Comparison of ENCODE assay signal across 18 mouse cellular contexts in the genomic region with DNA sequence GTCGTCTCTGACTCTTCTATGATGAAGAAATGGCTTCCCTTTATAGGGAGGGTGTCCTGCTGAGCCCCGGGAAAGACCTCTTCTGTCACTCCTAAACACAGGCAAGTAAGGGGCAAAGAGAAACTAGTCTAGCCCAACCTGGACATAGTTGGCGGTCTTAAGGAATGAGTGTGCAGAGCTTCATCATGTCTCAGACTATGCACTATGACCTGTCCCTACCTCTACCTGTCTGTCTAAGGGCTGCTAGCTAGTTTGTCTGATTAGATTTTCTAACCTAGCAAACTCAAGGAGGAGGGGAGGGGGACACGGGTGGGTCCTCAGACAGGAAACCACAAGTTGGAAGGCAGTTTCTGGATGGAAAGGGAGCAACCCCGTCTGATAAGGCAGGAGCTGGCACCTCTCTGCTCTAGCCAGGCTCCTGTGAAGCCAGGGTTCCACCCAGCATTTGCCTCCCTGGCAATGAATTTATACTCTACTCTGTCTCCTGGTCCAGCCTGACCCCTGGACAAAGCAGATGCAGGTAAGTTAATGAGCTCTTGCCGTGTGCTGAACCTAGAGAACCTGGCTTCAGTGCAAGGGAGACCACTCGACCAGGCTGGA. TPM values are rescaled to one million over a fixed set of nuclear protein-coding genes. Genes with fewer than 3 reads are reported as not detected.
A peak's percentile ranks its signal among the peaks of the same experiment; 100 is the strongest.
DNase-seq lines count a peak whose midpoint lies in the region; ATAC-seq and TF ChIP-seq lines count a peak whose summit lies in the region.
"Had no signal": no experiment of that assay in that cellular context is flagged by ENCODE, and none has a peak within 500 bp of the region (broad histone marks: within the 10 kb centered on the region; RNA-seq: fewer than 3 reads in every experiment).

No protein-coding gene starts in this region.

- 42% methylated on average over 7 of the region's 7 CpGs for WGBS in heart, embryonic 10.5 days
- WGBS in midbrain, embryonic 11.5 days = 73% methylated on average over 7 of the region's 7 CpGs
- WGBS in midbrain, postnatal 0 days = 66% methylated on average over 7 of the region's 7 CpGs
- 17% methylated on average over 7 of the region's 7 CpGs for WGBS in liver, embryonic 14.5 days (ENCODE audit: insufficient replicate concordance)
- WGBS in cerebellum, adult 2 months = 72% methylated on average over 7 of the region's 7 CpGs

- no peak for ATAC-seq in midbrain, embryonic 11.5 days (ENCODE audit: low FRiP score)
- no peak for ATAC-seq in midbrain, postnatal 0 days (ENCODE audit: low FRiP score)
- ATAC-seq in liver, embryonic 14.5 days (ENCODE audit: insufficient read depth) = peak; percentile 41; the same call in 1 of the 2 replicates
- ATAC-seq: forebrain, embryonic 15.5 days had no signal

- no peaks in the 10 kb centered on the region for H3K27me3 ChIP-seq in heart, embryonic 10.5 days (ENCODE audit: insufficient read depth, poor library complexity, severe bottlenecking)
- H3K27me3 ChIP-seq in midbrain, embryonic 11.5 days (ENCODE audit: control insufficient read depth, insufficient read depth, low read length) = no peaks in the 10 kb centered on the region
- no peaks in the 10 kb centered on the region for H3K27me3 ChIP-seq in midbrain, postnatal 0 days (ENCODE audit: insufficient read depth, low read length)
- H3K27me3 ChIP-seq in liver, embryonic 14.5 days (ENCODE audit: control insufficient read depth, insufficient read depth, low read length) = no peaks in the 10 kb centered on the region
- no peaks in the 10 kb centered on the region for H3K27me3 ChIP-seq in cerebellum, adult 2 months (ENCODE audit: control insufficient read depth, insufficient read depth, low read length)
- H3K27me3 ChIP-seq: forebrain, embryonic 15.5 days had no signal

- H3K36me3 ChIP-seq in heart, embryonic 10.5 days = no peaks in the 10 kb centered on the region
- no peaks in the 10 kb centered on the region for H3K36me3 ChIP-seq in midbrain, embryonic 11.5 days (ENCODE audit: control insufficient read depth, insufficient read depth, low read length)
- H3K36me3 ChIP-seq in midbrain, postnatal 0 days (ENCODE audit: insufficient read depth, low read length) = no peaks in the 10 kb centered on the region
- no peaks in the 10 kb centered on the region for H3K36me3 ChIP-seq in liver, embryonic 14.5 days (replicated peaks; ENCODE audit: control insufficient read depth, insufficient read depth, low read depth)
- H3K36me3 ChIP-seq: forebrain, embryonic 15.5 days; midbrain, embryonic 12.5 days had no signal

- H3K4me2 ChIP-seq in midbrain, embryonic 11.5 days = no peak overlapping the region
- H3K4me2 ChIP-seq in midbrain, postnatal 0 days (ENCODE audit: low read depth, low read length, poor library complexity, severe bottlenecking) = no peak overlapping the region
- peak overlapping the region; percentile 86 for H3K4me2 ChIP-seq in liver, embryonic 14.5 days (ENCODE audit: low read depth)
- H3K4me2 ChIP-seq: forebrain, embryonic 15.5 days; midbrain, embryonic 12.5 days had no signal

- TF ChIP-seq CTCF in midbrain, postnatal 0 days (IDR thresholded peaks at IDR 0.05) = no peak
- no peak for TF ChIP-seq CTCF in liver, embryonic 14.5 days (IDR thresholded peaks at IDR 0.05; ENCODE audit: low read depth)
- TF ChIP-seq CTCF in cerebellum, adult 2 months (IDR thresholded peaks at IDR 0.05; ENCODE audit: borderline replicate concordance, insufficient read depth, low read depth, low read length) = no peak

- H3K27ac ChIP-seq in heart, embryonic 10.5 days = peak overlapping the region; percentile 44
- no peak overlapping the region for H3K27ac ChIP-seq in midbrain, embryonic 11.5 days (ENCODE audit: low read depth, low read length)
- H3K27ac ChIP-seq in midbrain, postnatal 0 days (ENCODE audit: low read depth, low read length) = no peak overlapping the region
- H3K27ac ChIP-seq in liver, embryonic 14.5 days = peak overlapping the region; percentile 47
- H3K27ac ChIP-seq in cerebellum, adult 2 months (ENCODE audit: insufficient read depth, low read length) = no peak overlapping the region
- H3K27ac ChIP-seq: forebrain, embryonic 15.5 days; midbrain, embryonic 12.5 days had no signal

- no peak overlapping the region for H3K9ac ChIP-seq in midbrain, embryonic 11.5 days (ENCODE audit: low read length)
- H3K9ac ChIP-seq in midbrain, postnatal 0 days (replicated peaks; ENCODE audit: low read length, poor library complexity, severe bottlenecking) = no peak overlapping the region
- H3K9ac ChIP-seq in liver, embryonic 14.5 days (replicated peaks) = peak overlapping the region; percentile 80
- H3K9ac ChIP-seq: forebrain, embryonic 15.5 days; midbrain, embryonic 12.5 days had no signal

- H3K9me3 ChIP-seq in heart, embryonic 10.5 days = no peaks in the 10 kb centered on the region
- no peaks in the 10 kb centered on the region for H3K9me3 ChIP-seq in midbrain, embryonic 11.5 days (ENCODE audit: control insufficient read depth, low read length)
- H3K9me3 ChIP-seq in midbrain, postnatal 0 days (ENCODE audit: low read length) = no peaks in the 10 kb centered on the region
- H3K9me3 ChIP-seq in liver, embryonic 14.5 days (ENCODE audit: control insufficient read depth, low read length) = no peaks in the 10 kb centered on the region
- H3K9me3 ChIP-seq: forebrain, embryonic 15.5 days; midbrain, embryonic 12.5 days had no signal

- TF ChIP-seq EP300 in liver, embryonic 14.5 days (IDR thresholded peaks at IDR 0.05; ENCODE audit: low read depth) = no peak

- DNase-seq in heart, embryonic 10.5 days (ENCODE audit: low spot score) = no peak
- DNase-seq in heart, postnatal 36 days = no peak
- DNase-seq in midbrain, embryonic 11.5 days (ENCODE audit: low spot score, missing footprints) = peak; percentile 80
- no peak for DNase-seq in midbrain, postnatal 0 days (ENCODE audit: low spot score)
- no peak for DNase-seq in liver, embryonic 14.5 days (ENCODE audit: low read depth in 3 of 3, low spot score in 3 of 3)
- no peak for DNase-seq in natural killer cell, adult 2 months (ENCODE audit: low spot score in 2 of 2)
- no peak for DNase-seq in cerebellum, adult 2 months
- DNase-seq in gastrocnemius, adult 18-20 months (ENCODE audit: low spot score) = no peak
- DNase-seq: cerebellum, adult 8-10 months; gastrocnemius, postnatal 36 days; kidney, adult 9 months; kidney, postnatal 36 days; left cerebral cortex, postnatal 4 days; lung, postnatal 14 days; spleen, adult 18-20 months; thymus, postnatal 36 days had no signal

- peaks cover 20% of the 10 kb centered on the region for H3K4me1 ChIP-seq in heart, embryonic 10.5 days
- no peaks in the 10 kb centered on the region for H3K4me1 ChIP-seq in midbrain, embryonic 11.5 days (ENCODE audit: control insufficient read depth, insufficient read depth, low read length)
- H3K4me1 ChIP-seq in midbrain, postnatal 0 days (ENCODE audit: insufficient read depth, low read length) = no peaks in the 10 kb centered on the region
- H3K4me1 ChIP-seq in liver, embryonic 14.5 days (replicated peaks; ENCODE audit: control insufficient read depth in 2 of 2, insufficient read depth in 2 of 2, low read length in 1 of 2) = peaks cover 24 to 28% of the 10 kb centered on the region in 2 experiments
- no peaks in the 10 kb centered on the region for H3K4me1 ChIP-seq in cerebellum, adult 2 months (ENCODE audit: control insufficient read depth, insufficient read depth, low read length)
- H3K4me1 ChIP-seq: forebrain, embryonic 15.5 days; midbrain, embryonic 12.5 days had no signal

- no peak for TF ChIP-seq POLR2A in cerebellum, adult 2 months (IDR thresholded peaks at IDR 0.05; ENCODE audit: borderline replicate concordance, insufficient read depth, low read length)

- intact Hi-C loops in heart, postnatal 36 days (cut with DNase I) = no loop called here

- peak overlapping the region; percentile 47 for H3K4me3 ChIP-seq in heart, embryonic 10.5 days
- H3K4me3 ChIP-seq in midbrain, embryonic 11.5 days (ENCODE audit: low read depth, low read length) = no peak overlapping the region
- no peak overlapping the region for H3K4me3 ChIP-seq in midbrain, postnatal 0 days (ENCODE audit: low read depth, low read length)
- peak overlapping the region; percentile 64 to 71 for H3K4me3 ChIP-seq in liver, embryonic 14.5 days (ENCODE audit: insufficient read depth in 1 of 2, low read depth in 2 of 2, low read length in 2 of 2)
- no peak overlapping the region for H3K4me3 ChIP-seq in cerebellum, adult 2 months (replicated peaks; ENCODE audit: insufficient read depth, low read depth, low read length)
- H3K4me3 ChIP-seq: forebrain, embryonic 15.5 days; midbrain, embryonic 12.5 days had no signal

RNA-seq across cellular contexts. Expression of gene Rcor1, which starts 9.8 kb away (rescaled TPM):
- polyA plus RNA-seq in heart, embryonic 10.5 days (2016; fragmentation: Nextera tagmentation; extraction: Ambion mirVana) = 6.5 and 9.2 TPM in 2 replicates
- 10 to 100 TPM; 15.0 to 16.0 TPM for total RNA-seq in heart, postnatal 36 days (2021)
- 10.4 and 12.1 TPM in 2 replicates for polyA plus RNA-seq in midbrain, embryonic 11.5 days (2014; fragmentation: Nextera tagmentation; extraction: Ambion mirVana)
- total RNA-seq in midbrain, postnatal 0 days (2014; rRNA removed) = 11.3 and 14.9 TPM in 2 replicates
- polyA plus RNA-seq in midbrain, postnatal 0 days (2015; fragmentation: Nextera tagmentation; extraction: Ambion mirVana) = 2.5 and 2.7 TPM in 2 replicates
- 7.2 and 9.1 TPM in 2 replicates for polyA plus RNA-seq in liver, embryonic 14.5 days (2012; rRNA removed)
- 5.8 and 6.2 TPM in 2 replicates for polyA plus RNA-seq in liver, embryonic 14.5 days (2014; fragmentation: Nextera tagmentation; extraction: Ambion mirVana)
- 15.8 and 16.7 TPM in 2 replicates for polyA plus RNA-seq in cerebellum, adult 2 months (2012; rRNA removed)
- total RNA-seq in gastrocnemius, adult 18-20 months (2021) = 1 to 10 TPM; 6.1 to 8.1 TPM

RNA-seq across cellular contexts. Expression of gene Ankrd9, which starts 50.6 kb away (rescaled TPM):
- 14.8 and 19.1 TPM in 2 replicates for polyA plus RNA-seq in heart, embryonic 10.5 days (2016; fragmentation: Nextera tagmentation; extraction: Ambion mirVana)
- total RNA-seq in heart, postnatal 36 days (2021) = 10 to 100 TPM; 67.9 to 85.3 TPM
- polyA plus RNA-seq in midbrain, embryonic 11.5 days (2014; fragmentation: Nextera tagmentation; extraction: Ambion mirVana) = 9.9 and 11.8 TPM in 2 replicates
- total RNA-seq in midbrain, postnatal 0 days (2014; rRNA removed) = 11.8 and 14.0 TPM in 2 replicates
- polyA plus RNA-seq in midbrain, postnatal 0 days (2015; fragmentation: Nextera tagmentation; extraction: Ambion mirVana) = 12.1 and 13.4 TPM in 2 replicates
- 47.4 and 57.4 TPM in 2 replicates for polyA plus RNA-seq in liver, embryonic 14.5 days (2012; rRNA removed)
- polyA plus RNA-seq in liver, embryonic 14.5 days (2014; fragmentation: Nextera tagmentation; extraction: Ambion mirVana) = 41.8 and 49.8 TPM in 2 replicates
- polyA plus RNA-seq in cerebellum, adult 2 months (2012; rRNA removed) = 53.3 and 54.8 TPM in 2 replicates
- 100 to 1,000 TPM; 109 to 181 TPM for total RNA-seq in gastrocnemius, adult 18-20 months (2021)

Comparison
In these comparisons a context has a peak if more than half of its experiments do, and no peak if none do; other contexts are left out.
1. H3K27ac ChIP-seq: peak in heart, embryonic 10.5 days (single experiment) and liver, embryonic 14.5 days (single experiment); none in midbrain, embryonic 11.5 days (single experiment), midbrain, postnatal 0 days (single experiment) and cerebellum, adult 2 months (single experiment).
2. H3K4me3 ChIP-seq: peak in heart, embryonic 10.5 days (single experiment) and liver, embryonic 14.5 days (2 of 2); none in midbrain, embryonic 11.5 days (single experiment), midbrain, postnatal 0 days (single experiment) and cerebellum, adult 2 months (single experiment).